Mouse (Mus musculus): Measurements from ENCODE around the gene Ddit4.

Gene Ddit4

GRCm38 (mm10) chr10:59916159-59916558 lies 35.5 kb downstream of the Ddit4 start:
- DNase-seq: no peak

- DNase-seq: no peak
Measured at GRCm38 (mm10) chr10:59915196-59915962, 36.3 kb downstream of the Ddit4 start.

GRCm38 (mm10) chr10:59911561-59912198 lies 40.0 kb downstream of the Ddit4 start:
- peak in 1 of 2 experiments; percentile 64 for DNase-seq

DNA sequence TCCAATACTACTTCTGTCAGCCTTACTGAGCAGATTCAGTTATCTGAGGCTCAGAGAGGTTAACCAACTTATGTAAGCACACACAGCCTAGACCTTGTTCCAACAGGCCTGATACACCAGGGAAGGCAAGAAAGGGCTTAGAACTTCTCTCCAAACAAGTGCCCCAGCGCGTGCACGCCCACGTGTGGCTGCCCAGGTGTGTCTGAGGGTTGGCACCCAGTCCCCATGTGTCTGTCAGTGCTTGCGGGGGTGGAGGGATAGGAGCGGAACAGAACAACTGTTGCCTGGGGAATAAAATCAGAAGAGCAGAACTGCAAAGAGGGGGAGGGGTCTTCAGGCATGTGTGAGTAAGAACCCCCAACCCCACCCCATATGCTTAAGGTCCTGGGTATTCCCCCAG lies 40.5 kb downstream of the Ddit4 start:
- peak; percentile 88 to 93 for DNase-seq

- DNase-seq: peak in 1 of 2 experiments; percentile 28
Measured at GRCm38 (mm10) chr10:59909357-59909847, 42.2 kb downstream of the Ddit4 start.

DNA sequence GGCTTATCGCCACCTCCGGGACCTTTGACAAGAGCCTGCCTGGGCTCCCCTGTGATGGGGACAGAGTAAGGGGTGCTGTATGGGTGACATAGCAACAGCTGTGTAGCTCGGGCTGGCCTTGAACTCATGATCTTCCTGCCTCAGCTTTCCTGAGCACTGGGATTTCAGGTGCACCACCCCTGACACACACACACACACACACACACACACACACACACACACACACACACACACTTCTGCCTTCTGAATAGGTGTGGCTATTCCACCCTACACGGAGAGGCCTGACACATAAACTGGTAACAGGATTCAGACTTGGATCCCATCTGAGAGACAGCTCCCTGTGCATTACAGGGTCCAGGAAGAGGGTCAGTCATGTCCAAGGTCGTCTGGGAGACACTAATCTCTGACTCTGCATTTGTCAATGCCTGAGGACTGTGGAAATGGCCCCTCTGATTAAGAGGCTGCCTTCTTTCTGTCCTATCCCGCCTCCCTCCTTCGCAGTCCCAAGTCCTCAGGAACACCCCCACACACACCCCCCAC lies 42.8 kb downstream of the Ddit4 start:
- DNase-seq: no peak

DNA sequence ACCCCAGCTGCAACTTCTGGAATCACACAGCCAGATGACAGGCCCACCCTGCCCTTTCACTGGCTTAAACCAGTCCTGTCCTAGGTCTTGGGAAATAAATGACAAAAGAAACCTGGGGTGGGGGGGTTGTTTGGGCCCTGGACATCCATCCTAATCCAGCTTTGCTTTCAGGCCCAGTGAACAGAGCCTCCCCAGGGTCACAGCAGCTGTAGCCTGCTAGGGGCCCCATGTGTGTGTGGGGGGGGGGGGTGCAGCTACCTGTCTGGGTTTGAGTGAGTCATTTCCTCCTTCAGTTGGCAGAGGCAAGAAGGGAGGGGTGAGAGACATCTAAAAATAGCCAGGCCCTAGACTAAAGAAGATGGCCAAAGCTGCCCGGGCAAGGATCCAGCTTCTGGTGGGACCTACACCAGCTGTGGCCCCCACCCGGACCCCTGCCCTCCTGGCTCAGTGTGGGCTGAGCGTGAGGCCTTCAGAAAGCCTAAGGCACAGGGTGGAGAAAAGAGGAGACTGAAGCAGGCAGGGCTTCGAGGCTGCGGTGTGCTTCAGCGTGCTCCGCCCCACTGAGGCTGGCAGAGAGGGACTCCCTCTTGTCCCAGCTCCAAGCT lies 43.8 kb downstream of the Ddit4 start:
- DNase-seq: peak; percentile 66 to 68

GRCm38 (mm10) chr10:59907080-59907609 lies 44.5 kb downstream of the Ddit4 start:
- DNase-seq: peak; percentile 60 to 78

GRCm38 (mm10) chr10:59903170-59903569 lies 48.5 kb downstream of the Ddit4 start:
- peak in 1 of 2 experiments; percentile 12 for DNase-seq

DNA sequence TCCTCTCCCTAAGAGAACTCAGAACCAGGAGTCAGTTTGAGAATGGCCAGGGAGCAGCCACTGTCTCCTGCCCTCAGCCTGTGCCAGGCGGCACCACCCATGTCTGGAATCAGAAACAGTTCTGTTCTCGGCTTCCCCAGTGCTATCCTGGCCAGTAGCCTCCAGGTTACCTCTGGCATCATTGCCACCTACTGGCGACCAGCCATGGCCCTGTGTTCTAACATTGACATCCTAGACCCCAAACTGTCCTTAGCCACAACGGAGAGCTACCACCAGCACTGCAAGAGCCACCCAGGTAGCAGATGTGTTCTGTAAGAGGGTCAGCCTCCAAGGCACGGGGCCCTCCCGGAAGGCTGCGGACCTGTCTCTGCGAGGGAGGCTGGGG lies 49.0 kb downstream of the Ddit4 start:
- peak in 1 of 2 experiments; percentile 30 for DNase-seq

DNA sequence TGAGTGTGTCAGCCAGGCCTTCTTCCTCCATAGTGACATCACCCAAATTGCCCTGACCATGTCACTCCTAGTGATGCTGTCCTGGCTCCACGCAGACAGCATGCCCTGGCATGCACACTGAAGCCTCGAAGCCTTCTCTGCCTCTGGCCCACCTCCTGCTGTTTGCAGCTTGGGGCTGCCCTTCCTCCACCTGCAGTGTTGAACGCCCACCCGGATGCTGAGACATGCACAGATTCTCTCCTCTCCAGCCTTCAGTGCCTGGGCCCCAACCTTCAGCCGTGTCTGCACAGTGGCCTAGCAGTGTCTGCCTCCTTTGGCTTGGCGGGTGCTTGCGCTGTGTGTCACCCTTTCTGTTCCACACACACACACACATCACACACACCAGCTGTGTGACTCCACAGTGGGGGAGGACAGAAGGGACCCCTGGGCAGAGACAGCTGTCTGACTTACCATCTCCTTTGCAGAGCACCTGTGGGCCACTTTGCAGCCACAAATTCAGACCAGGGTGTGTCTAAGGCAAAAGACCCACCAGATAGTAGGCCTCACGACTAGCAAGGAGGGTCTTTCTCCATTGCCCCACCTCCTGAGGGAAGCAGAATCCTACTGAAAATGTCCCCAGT lies 49.5 kb downstream of the Ddit4 start:
- peak; percentile 73 to 85 for DNase-seq

- DNase-seq: peak in 1 of 2 experiments; percentile 36
Measured at GRCm38 (mm10) chr10:59901463-59901862, 50.2 kb downstream of the Ddit4 start.

DNA sequence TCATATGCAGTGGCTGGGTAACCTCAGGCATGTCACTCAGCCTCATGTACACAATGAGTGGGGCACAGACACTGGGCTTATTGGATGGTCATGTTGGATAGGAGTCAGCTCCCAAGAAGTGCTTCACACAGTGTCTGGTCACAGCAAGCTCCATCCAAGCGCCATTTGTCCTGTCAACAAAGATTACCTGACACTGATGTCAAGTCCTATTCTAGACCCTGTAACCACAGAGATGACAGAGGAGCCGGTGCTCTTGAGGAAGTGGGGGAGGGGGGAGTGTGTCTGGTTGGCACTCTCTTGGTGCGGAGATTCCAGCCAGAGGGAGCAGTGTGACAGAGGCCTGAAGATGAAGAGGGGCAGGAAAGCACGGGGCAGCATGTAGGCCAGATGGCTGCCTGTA lies 50.7 kb downstream of the Ddit4 start:
- peak; percentile 63 to 72 for DNase-seq

DNA sequence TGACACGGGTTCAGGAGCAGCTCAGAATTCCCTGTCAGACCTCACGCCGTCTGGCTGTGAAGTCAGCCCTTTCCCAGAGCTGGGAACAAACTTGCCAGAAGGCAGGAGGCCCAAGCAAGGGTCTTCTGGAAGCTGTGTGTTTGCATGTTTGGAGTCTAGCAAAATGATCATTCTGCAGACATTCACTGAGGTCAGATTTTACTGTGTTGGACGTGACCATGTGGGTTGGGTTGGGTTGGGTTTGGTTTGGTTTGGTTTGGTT lies 51.5 kb downstream of the Ddit4 start:
- no peak for DNase-seq

Data from thymus, postnatal 36 days (tissue).